In genomic region chr16:18773936-18774335, GRCm38 (mm10) we compare ENCODE assay signal across 16 mouse cellular contexts. TPM values are rescaled to one million over a fixed set of nuclear protein-coding genes. Genes with fewer than 3 reads are reported as not detected.
A peak's percentile ranks its signal among the peaks of the same experiment; 100 is the strongest.
DNase-seq lines count a peak whose midpoint lies in the region; ATAC-seq and TF ChIP-seq lines count a peak whose summit lies in the region.
"Had no signal": no experiment of that assay in that cellular context is flagged by ENCODE, and none has a peak within 500 bp of the region (broad histone marks: within the 10 kb centered on the region; RNA-seq: fewer than 3 reads in every experiment).

No protein-coding gene starts in this region.

- peak; percentile 46 for DNase-seq in forebrain, embryonic 11.5 days (ENCODE audit: low spot score)
- DNase-seq in kidney, adult 2 months = no peak
- DNase-seq in lung, postnatal 0 days (ENCODE audit: low spot score) = no peak
- no peak for DNase-seq in lung, postnatal 36 days
- DNase-seq in embryo, embryonic 9.5 days (ENCODE audit: extremely low spot score) = peak; percentile 28
- DNase-seq in layer of hippocampus, postnatal 10 days (ENCODE audit: low spot score in 2 of 2) = no peak
- DNase-seq: adrenal gland, adult 8-10 months; B cell, adult 2 months; cerebellum, postnatal 25 days; kidney, postnatal 36 days; right cerebral cortex, postnatal 4 days had no signal

- H3K27ac ChIP-seq in forebrain, embryonic 11.5 days (ENCODE audit: low read depth, low read length) = no peak overlapping the region
- H3K27ac ChIP-seq in forebrain, embryonic 12.5 days = no peak overlapping the region
- H3K27ac ChIP-seq in kidney, embryonic 16.5 days (ENCODE audit: low read length) = peak overlapping the region; percentile 48
- H3K27ac ChIP-seq in kidney, adult 2 months (ENCODE audit: insufficient read depth, low read depth, low read length) = no peak overlapping the region
- peak overlapping the region; percentile 90 for H3K27ac ChIP-seq in lung, postnatal 0 days (ENCODE audit: low read length)
- H3K27ac ChIP-seq: forebrain, embryonic 15.5 days had no signal

- 19% methylated on average over 2 of the region's 2 CpGs for WGBS in forebrain, embryonic 11.5 days
- 25% methylated on average over 2 of the region's 2 CpGs for WGBS in forebrain, embryonic 12.5 days
- 37% methylated on average over 2 of the region's 2 CpGs for WGBS in kidney, embryonic 16.5 days
- 52% methylated on average over 2 of the region's 2 CpGs for WGBS in kidney, adult 2 months
- 21% methylated on average over 2 of the region's 2 CpGs for WGBS in lung, postnatal 0 days

- no peak for TF ChIP-seq POLR2A in kidney, adult 2 months (IDR thresholded peaks at IDR 0.05; ENCODE audit: low read depth, low read length)

- TF ChIP-seq CTCF in kidney, adult 2 months (conservative IDR thresholded peaks at IDR 0.05; ENCODE audit: insufficient read depth, insufficient read length, low read depth, low read length) = no peak
- no peak for TF ChIP-seq CTCF in lung, postnatal 0 days (IDR thresholded peaks at IDR 0.05)

- peak; percentile 31 for TF ChIP-seq EP300 in lung, postnatal 0 days (IDR thresholded peaks at IDR 0.05)

- ATAC-seq in forebrain, embryonic 11.5 days (replicated peaks; ENCODE audit: low FRiP score) = no peak
- no peak for ATAC-seq in forebrain, embryonic 12.5 days (ENCODE audit: low FRiP score)
- ATAC-seq in kidney, embryonic 16.5 days (ENCODE audit: low FRiP score, low TSS enrichment) = no peak
- no peak for ATAC-seq in lung, postnatal 0 days
- ATAC-seq: forebrain, embryonic 15.5 days; hindbrain, embryonic 16.5 days had no signal

- no peaks in the 10 kb centered on the region for H3K9me3 ChIP-seq in forebrain, embryonic 11.5 days (ENCODE audit: control insufficient read depth, low read length)
- H3K9me3 ChIP-seq in forebrain, embryonic 12.5 days = no peaks in the 10 kb centered on the region
- no peaks in the 10 kb centered on the region for H3K9me3 ChIP-seq in kidney, embryonic 16.5 days (ENCODE audit: low read length)
- H3K9me3 ChIP-seq in lung, postnatal 0 days (ENCODE audit: low read length) = no peaks in the 10 kb centered on the region
- H3K9me3 ChIP-seq: forebrain, embryonic 15.5 days had no signal

- H3K4me3 ChIP-seq in forebrain, embryonic 11.5 days (ENCODE audit: low read depth, low read length) = no peak overlapping the region
- H3K4me3 ChIP-seq in forebrain, embryonic 12.5 days (replicated peaks) = no peak overlapping the region
- no peak overlapping the region for H3K4me3 ChIP-seq in kidney, embryonic 16.5 days (ENCODE audit: low read length)
- H3K4me3 ChIP-seq in kidney, adult 2 months (ENCODE audit: insufficient read depth, low read depth, low read length) = no peak overlapping the region
- H3K4me3 ChIP-seq in lung, postnatal 0 days (ENCODE audit: low read depth, low read length) = no peak overlapping the region
- H3K4me3 ChIP-seq: forebrain, embryonic 15.5 days had no signal

- H3K4me1 ChIP-seq in forebrain, embryonic 11.5 days (replicated peaks; ENCODE audit: control insufficient read depth, insufficient read depth, low read length) = peaks cover 9% of the 10 kb centered on the region; the same call in 1 of the 2 replicates
- peaks cover 20% of the 10 kb centered on the region for H3K4me1 ChIP-seq in forebrain, embryonic 12.5 days
- peaks cover 9% of the 10 kb centered on the region; the same call in 1 of the 2 replicates for H3K4me1 ChIP-seq in kidney, embryonic 16.5 days (ENCODE audit: insufficient read depth, low read length)
- H3K4me1 ChIP-seq in kidney, adult 2 months (ENCODE audit: control insufficient read depth, insufficient read depth, low read length) = no peaks in the 10 kb centered on the region
- H3K4me1 ChIP-seq in lung, postnatal 0 days (ENCODE audit: insufficient read depth, low read depth, low read length) = no peaks in the 10 kb centered on the region

- peaks cover 33% of the 10 kb centered on the region for H3K27me3 ChIP-seq in forebrain, embryonic 11.5 days (ENCODE audit: control insufficient read depth, insufficient read depth, low read length)
- peaks cover 51% of the 10 kb centered on the region for H3K27me3 ChIP-seq in forebrain, embryonic 12.5 days
- H3K27me3 ChIP-seq in kidney, embryonic 16.5 days (ENCODE audit: insufficient read depth, low read length) = peaks cover 32% of the 10 kb centered on the region
- no peaks in the 10 kb centered on the region for H3K27me3 ChIP-seq in kidney, adult 2 months (replicated peaks; ENCODE audit: control insufficient read depth, insufficient read depth, low read length)
- 0 out of 2 replicates have a peak, but pooled peaks cover 14% of the 10 kb centered on the region for H3K27me3 ChIP-seq in lung, postnatal 0 days (replicated peaks; ENCODE audit: insufficient read depth, low read length)

- no peaks in the 10 kb centered on the region for H3K36me3 ChIP-seq in forebrain, embryonic 11.5 days (ENCODE audit: control insufficient read depth, insufficient read depth, low read length)
- no peaks in the 10 kb centered on the region for H3K36me3 ChIP-seq in forebrain, embryonic 12.5 days (replicated peaks)
- no peaks in the 10 kb centered on the region for H3K36me3 ChIP-seq in kidney, embryonic 16.5 days (ENCODE audit: insufficient read depth, low read length)
- no peaks in the 10 kb centered on the region for H3K36me3 ChIP-seq in kidney, adult 2 months (ENCODE audit: control insufficient read depth, insufficient read depth, low read length)
- H3K36me3 ChIP-seq in lung, postnatal 0 days (ENCODE audit: insufficient read depth, low read length) = no peaks in the 10 kb centered on the region
- H3K36me3 ChIP-seq: forebrain, embryonic 15.5 days had no signal

- H3K4me2 ChIP-seq in forebrain, embryonic 11.5 days (ENCODE audit: low read depth, low read length, severe bottlenecking) = no peak overlapping the region
- H3K4me2 ChIP-seq in forebrain, embryonic 12.5 days = no peak overlapping the region
- H3K4me2 ChIP-seq in kidney, embryonic 16.5 days (replicated peaks; ENCODE audit: low read depth, low read length) = no peak overlapping the region
- H3K4me2 ChIP-seq in lung, postnatal 0 days (replicated peaks; ENCODE audit: low read depth, low read length) = no peak overlapping the region
- H3K4me2 ChIP-seq: forebrain, embryonic 15.5 days had no signal

- no peak overlapping the region for H3K9ac ChIP-seq in forebrain, embryonic 11.5 days (ENCODE audit: low read length)
- no peak overlapping the region for H3K9ac ChIP-seq in forebrain, embryonic 12.5 days
- no peak overlapping the region for H3K9ac ChIP-seq in kidney, embryonic 16.5 days (replicated peaks; ENCODE audit: low read length)
- H3K9ac ChIP-seq in lung, postnatal 0 days (replicated peaks; ENCODE audit: low read depth) = no peak overlapping the region
- H3K9ac ChIP-seq: forebrain, embryonic 15.5 days had no signal

RNA-seq across cellular contexts. Expression of gene Cldn5, which starts 2.7 kb away (rescaled TPM):
- polyA plus RNA-seq in forebrain, embryonic 11.5 days (2014; fragmentation: Nextera tagmentation; extraction: Ambion mirVana) = 21.1 and 25.8 TPM in 2 replicates
- polyA plus RNA-seq in forebrain, embryonic 12.5 days (2016; fragmentation: Nextera tagmentation; extraction: Ambion mirVana) = 24.4 and 24.7 TPM in 2 replicates
- polyA plus RNA-seq in kidney, embryonic 16.5 days (2015; fragmentation: Nextera tagmentation; extraction: Ambion mirVana) = 113 and 128 TPM in 2 replicates
- 28.1 and 33.6 TPM in 2 replicates for polyA plus RNA-seq in kidney, adult 2 months (2012; rRNA removed)
- 400 and 432 TPM in 2 replicates for polyA plus RNA-seq in lung, postnatal 0 days (2015; fragmentation: Nextera tagmentation; extraction: Ambion mirVana)
- 10 to 100 TPM; 89.4 to 99.1 TPM for total RNA-seq in layer of hippocampus, postnatal 10 days (2021)
- total RNA-seq: megakaryocyte progenitor cell, adult 5-6 weeks had no signal

RNA-seq across cellular contexts. Expression of gene Ufd1, which starts 37.6 kb away (rescaled TPM):
- polyA plus RNA-seq in forebrain, embryonic 11.5 days (2014; fragmentation: Nextera tagmentation; extraction: Ambion mirVana) = 87.5 and 102 TPM in 2 replicates
- 111 and 113 TPM in 2 replicates for polyA plus RNA-seq in forebrain, embryonic 12.5 days (2016; fragmentation: Nextera tagmentation; extraction: Ambion mirVana)
- polyA plus RNA-seq in kidney, embryonic 16.5 days (2015; fragmentation: Nextera tagmentation; extraction: Ambion mirVana) = 83.0 and 89.8 TPM in 2 replicates
- 29.3 and 32.3 TPM in 2 replicates for polyA plus RNA-seq in kidney, adult 2 months (2012; rRNA removed)
- polyA plus RNA-seq in lung, postnatal 0 days (2015; fragmentation: Nextera tagmentation; extraction: Ambion mirVana) = 75.4 and 81.7 TPM in 2 replicates
- total RNA-seq in layer of hippocampus, postnatal 10 days (2021) = 10 to 100 TPM; 93.8 to 95.9 TPM

RNA-seq across cellular contexts. Expression of gene Cdc45, which starts 37.9 kb away (rescaled TPM):
- polyA plus RNA-seq in forebrain, embryonic 11.5 days (2014; fragmentation: Nextera tagmentation; extraction: Ambion mirVana) = 75.8 and 82.0 TPM in 2 replicates
- polyA plus RNA-seq in forebrain, embryonic 12.5 days (2016; fragmentation: Nextera tagmentation; extraction: Ambion mirVana) = 56.6 and 57.2 TPM in 2 replicates
- 52.1 and 53.1 TPM in 2 replicates for polyA plus RNA-seq in kidney, embryonic 16.5 days (2015; fragmentation: Nextera tagmentation; extraction: Ambion mirVana)
- 2.2 and 3.6 TPM in 2 replicates for polyA plus RNA-seq in kidney, adult 2 months (2012; rRNA removed)
- 4.8 and 6.0 TPM in 2 replicates for polyA plus RNA-seq in lung, postnatal 0 days (2015; fragmentation: Nextera tagmentation; extraction: Ambion mirVana)
- 1 to 10 TPM; 4.0 to 4.3 TPM for total RNA-seq in layer of hippocampus, postnatal 10 days (2021)

Comparison
In these comparisons a context has a peak if more than half of its experiments do, and no peak if none do; other contexts are left out.
1. H3K27ac ChIP-seq: peak in kidney, embryonic 16.5 days (single experiment) and lung, postnatal 0 days (single experiment); none in forebrain, embryonic 11.5 days (single experiment), forebrain, embryonic 12.5 days (single experiment) and kidney, adult 2 months (single experiment).
2. DNase-seq: peak in forebrain, embryonic 11.5 days (single experiment) and embryo, embryonic 9.5 days (single experiment); none in kidney, adult 2 months (single experiment), lung, postnatal 0 days (single experiment), lung, postnatal 36 days (single experiment) and layer of hippocampus, postnatal 10 days (0 of 2).